Mouse (Mus musculus): ENCODE measurements around the gene Gm20458.
A peak's percentile ranks its signal among the peaks of the same experiment; 100 is the strongest.

Gene Gm20458

DNA sequence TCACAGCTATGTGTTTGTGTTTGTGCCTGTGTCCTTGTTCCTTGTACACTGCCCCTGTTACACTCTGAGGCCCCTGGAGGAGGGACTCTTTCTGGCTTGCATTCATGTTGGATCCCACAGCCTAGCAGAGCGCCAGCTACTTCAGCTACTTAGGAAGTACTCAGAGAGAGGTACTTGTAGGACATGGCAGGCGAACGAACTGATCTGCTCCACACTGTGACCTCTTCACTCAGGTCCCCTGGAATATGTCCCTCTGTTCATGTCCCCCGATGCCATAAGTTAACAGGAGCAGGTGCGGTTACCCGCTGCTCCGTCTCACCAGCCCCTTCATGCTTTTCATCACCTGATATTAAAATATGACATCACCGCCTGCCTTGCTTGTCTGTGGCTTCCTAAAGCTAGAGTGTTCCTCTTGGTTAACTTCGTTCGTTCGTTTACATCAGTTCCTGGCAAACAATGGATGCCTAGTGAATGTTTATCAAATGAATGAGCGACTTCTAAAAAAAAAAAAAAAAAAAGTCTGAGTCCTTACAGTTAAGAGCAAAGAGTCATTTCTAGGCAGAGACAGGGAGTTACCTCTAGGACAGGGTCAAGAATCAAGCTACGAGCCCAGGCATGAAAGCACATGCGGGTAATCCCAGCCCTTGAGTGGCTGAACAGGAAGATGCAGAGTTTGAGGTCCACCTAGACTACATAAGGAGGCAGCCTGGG lies 7.6 kb upstream of the Gm20458 start:
- no peak for DNase-seq (ENCODE audit: low read depth, low spot score)

DNA sequence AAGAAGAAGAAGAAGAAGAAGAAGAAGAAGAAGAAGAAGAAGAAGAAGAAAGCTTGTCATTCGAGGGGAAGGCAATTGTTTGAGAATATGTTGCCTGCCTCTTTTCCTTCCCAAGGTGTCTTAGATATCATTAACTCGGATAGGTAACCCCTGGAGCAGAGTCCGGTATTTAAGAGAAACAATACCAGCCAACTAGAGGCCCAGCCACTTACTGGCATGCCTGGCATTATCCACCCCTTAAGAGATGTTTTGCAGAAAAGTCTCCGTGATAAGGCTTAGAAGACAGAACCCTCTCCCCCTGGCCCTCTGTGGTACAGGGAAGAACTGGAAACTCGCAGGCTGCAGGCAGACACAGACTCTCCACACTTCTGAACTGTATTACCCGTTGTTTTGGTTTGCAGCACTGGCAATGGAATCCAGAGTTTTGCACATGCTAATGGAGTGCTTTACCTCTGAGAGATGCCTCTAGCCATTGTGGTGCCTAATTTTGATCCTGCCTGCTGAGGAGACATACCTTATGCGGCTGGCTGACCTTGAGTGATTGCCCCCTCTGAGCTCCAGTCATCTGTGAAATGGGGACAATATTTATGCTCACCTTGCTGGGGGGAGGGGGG lies 6.8 kb upstream of the Gm20458 start:
- DNase-seq (ENCODE audit: low read depth, low spot score): no peak

DNA sequence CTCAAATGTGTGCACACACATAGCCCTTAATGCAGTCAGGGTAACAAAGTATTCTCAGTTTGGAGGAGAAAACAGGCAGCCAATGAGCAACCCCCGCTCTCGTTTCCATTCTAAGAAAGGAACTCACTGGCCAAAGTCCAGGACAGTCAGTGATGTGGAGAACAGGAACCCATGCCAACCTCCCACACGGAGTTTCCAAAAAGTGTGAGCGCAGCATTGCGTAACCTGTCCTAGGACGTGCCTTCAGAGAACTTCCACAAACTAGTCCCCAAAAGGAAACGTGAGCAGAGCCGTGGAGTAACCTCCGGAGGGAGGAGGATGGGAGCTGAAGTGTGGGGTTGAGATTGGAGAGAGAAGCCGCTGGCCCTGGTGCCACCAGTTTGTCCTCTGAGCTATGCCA lies 5.9 kb upstream of the Gm20458 start:
- DNase-seq (ENCODE audit: low read depth, low spot score): peak; percentile 87

DNA sequence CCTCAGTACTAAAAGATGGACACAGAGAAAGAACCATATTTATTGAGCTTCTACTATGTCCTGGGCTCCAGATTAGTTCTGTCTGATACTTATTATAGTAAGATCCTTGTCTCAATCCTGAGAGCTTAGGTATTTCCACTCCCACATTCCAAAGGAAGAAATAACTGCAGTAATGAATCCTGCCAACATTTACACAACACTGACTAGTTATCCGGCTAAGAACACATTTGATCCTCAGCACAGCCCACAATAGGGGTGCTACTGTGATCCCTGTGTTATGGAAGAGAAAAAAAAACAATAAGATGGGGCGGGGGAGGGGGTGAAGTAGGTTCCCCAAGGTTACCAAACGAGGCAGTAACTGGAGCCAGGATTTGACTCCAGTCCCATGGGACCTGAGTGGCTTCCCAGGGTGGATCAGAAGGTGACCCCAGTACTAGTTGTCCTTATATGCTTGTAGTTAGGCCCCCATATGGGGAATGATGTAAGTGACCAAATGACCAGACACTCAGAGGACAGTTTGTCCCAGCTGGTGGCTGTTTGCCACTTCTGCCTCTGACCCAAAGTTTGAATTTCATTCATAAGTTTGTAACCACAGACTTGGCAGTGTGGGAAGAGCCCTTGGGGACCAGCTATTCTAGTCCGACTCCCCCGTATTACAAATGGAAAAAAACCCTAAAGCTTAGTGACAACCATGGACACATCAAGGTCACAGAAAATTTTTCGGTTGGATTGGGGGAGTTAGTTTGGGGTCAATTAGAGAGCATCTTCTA lies 5.2 kb upstream of the Gm20458 start:
- peak; percentile 79 for DNase-seq (ENCODE audit: low read depth, low spot score)

DNA sequence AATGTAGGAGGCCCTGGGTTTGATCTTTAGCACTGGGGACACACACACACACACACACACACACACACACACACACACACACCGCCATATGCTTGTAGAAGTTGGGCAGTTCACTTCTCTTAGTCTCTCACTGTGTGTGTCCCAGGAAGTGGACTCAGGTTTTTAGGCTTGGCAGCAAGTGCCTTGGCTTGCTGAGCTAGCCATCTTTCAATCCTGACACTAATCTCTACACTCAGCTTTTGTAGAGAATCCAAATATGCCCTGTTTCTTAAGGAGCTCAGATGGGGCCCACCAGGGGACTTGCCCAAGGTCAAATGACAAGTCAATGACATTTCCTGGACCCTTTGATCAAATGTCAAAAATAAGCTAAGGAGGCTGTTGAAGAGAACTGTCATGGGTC lies 4.4 kb upstream of the Gm20458 start:
- DNase-seq (ENCODE audit: low read depth, low spot score): no peak

DNA sequence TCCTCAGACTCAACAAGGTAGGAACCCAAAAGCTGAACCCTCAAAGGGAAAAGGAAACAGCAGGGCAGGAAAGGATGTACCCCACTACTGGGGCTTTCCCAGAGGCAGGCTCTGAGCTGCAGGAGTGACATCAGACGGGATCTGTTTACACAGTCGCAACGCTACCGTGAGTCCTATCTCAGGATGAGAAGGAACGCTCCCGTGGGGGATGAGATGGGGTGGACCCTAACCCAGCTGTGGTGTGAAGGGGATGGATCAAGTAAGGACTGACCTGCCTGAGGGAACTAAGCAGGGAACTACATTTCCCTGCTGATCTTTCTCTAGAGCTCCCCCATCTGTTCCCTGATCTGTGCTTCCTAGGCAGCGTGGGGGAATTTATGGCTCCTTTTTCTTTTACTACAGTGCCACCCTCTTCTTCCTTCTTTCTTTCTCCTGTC lies 3.9 kb upstream of the Gm20458 start, which contains the start of gene Sys1:
Gene Sys1 (plus strand): TSS at position 101 of the 437 bp plus-strand sequence.
- no peak for DNase-seq (ENCODE audit: low read depth, low spot score)

DNA sequence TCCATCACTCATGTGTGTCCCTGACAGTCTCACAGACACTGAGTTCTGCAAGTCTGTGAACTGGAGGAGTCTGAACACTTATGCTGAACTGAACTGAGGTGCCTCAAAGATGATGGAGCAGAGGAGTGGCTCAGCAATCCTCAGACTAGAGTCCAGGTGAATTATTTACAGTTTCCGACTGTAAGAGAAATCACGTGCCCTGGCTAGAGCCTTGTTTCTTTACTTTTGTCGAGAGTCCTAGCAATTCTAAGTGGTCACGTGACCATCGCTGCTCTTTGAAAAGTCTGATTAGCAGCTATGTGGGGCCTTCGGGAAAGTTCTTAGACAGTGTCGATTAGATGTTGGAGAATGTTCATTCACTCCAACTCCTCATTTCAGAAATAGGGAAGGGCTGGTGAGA lies 2.8 kb upstream of the Gm20458 start:
- no peak for DNase-seq (ENCODE audit: low read depth, low spot score)

DNA sequence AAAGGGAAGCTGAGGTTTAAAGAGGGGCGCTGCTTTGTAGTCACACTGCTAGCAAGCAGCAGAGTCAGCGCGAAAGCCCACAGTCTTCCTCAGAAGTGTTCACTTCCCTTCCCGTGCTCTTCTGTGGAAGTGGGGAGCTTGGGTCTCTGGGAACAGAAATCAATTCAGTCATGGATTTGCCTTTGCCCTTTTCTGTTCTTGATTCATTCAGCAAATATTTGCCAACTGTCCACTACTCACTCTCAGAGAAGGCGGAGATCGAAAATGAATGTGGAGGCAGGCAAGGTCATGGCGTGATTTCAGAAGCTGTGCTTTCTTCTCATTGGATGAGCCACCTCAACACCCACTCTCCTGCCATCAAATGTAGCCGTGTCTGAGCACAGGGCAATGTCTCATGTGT lies 2.2 kb upstream of the Gm20458 start:
- no peak for DNase-seq (ENCODE audit: low read depth, low spot score)

DNA sequence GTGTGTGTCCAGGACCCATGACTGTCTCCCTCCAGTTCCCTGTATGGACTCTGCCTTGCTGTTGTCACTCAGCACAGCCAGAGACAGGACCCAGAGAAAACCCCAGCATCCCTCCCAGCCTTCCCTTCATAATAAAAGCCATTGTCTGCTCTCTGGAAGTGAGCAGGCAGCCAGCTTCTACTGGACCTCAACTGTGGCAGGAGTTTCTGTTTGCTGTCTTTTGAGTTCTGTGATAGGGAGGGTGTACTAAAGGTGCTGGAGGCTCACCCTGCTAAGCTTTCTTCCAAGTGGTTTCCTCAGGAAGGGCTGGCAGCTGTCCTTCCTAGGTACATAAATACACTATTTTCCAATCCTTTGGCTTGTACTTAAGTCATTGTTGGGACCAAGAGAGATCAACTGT lies 4.4 kb downstream of the Gm20458 start:
- DNase-seq (ENCODE audit: low read depth, low spot score): no peak

DNA sequence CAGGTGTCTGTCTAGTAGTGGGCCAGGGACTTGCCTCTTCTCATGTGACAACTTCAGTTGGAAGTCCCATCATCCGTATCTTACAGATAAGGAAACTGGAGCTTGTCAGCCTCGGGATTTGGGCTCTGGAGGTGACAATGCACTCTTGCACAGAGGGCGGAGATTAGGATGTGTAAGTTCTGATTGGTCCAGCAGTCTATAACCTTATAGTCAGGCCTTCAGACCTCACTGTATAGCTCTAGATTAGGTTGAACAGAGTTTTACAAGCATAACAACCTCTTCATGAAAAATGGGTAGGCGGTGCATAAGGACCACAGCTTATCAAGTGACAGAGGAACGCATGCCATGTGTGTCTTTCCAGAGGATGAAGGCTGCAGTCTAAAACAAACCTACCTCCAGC lies 6.0 kb downstream of the Gm20458 start:
- DNase-seq (ENCODE audit: low read depth, low spot score): no peak

DNA sequence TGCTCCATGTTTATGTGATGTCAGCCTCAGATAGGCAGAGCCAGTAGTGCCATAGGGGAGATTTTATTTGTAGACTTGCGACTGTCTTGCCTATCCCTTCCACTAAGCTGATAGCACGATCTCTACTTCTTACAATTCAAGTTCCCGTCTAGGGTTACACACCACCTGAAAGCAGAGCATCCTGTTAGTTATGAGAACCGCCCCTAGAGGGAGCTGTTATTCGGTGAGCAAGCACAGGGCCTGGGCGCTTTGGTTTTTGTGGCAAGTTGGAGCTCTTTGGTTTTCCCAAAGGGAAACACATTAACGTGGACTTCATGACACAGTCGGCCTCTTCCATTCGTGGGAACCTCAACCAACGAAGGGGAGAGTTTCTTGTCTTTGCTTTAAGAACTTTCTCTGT lies 9.5 kb downstream of the Gm20458 start:
- DNase-seq (ENCODE audit: low read depth, low spot score): no peak

DNA sequence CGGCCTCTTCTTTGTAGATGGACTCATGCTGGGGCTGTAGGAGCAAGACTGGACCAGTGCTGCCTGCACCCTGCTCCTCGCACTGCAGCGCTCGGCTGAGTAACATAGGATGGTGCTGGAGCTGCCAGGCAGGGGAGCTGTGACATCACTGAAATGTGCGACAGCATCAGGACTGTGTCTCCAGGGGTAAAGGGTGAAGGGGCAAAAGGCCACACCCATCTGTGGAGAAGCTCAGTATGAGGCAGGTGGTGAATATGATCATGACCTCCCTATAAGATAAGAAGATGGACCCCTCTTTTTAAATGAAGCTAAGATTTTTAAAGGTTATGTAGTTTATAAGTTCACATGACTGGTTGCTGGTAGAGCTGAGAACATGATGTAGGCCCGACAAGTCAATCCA lies 12.9 kb downstream of the Gm20458 start, which contains the start of gene Trp53tg5:
Gene Trp53tg5 (minus strand): TSS at position 101 of the 400 bp plus-strand sequence.
- DNase-seq (ENCODE audit: low read depth, low spot score): no peak

DNA sequence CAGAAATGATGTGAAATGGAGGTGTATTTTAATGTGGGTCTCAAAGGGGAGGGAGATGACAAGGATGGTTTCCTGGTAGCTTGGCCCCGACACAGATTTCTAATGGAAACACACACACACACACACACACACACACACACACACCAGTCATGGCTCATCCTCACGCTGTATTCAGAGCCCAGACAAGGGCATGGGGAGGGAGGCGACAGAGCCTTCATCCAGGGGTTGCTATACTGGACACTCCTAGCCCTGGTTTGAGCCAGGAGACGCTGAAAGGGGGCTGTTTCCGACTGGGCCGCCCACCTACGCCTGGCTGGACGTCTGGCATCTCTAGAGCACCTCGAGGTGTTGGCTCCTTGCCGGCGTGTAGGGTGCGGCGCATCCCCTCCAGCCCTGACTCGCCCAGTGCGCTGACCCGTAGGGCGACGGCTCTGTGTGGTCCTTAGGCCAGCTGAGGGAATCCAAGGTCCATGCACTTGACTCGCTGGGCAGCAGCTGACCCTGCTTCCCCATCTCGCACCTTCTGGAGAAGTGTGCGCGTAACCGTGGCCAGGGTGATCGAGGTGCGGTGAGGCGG lies 25.0 kb downstream of the Gm20458 start, which contains the start of gene Dbndd2:
Gene Dbndd2 (plus strand): TSS at position 426 of the 577 bp plus-strand sequence.
- no peak for DNase-seq (ENCODE audit: low read depth, low spot score)

DNA sequence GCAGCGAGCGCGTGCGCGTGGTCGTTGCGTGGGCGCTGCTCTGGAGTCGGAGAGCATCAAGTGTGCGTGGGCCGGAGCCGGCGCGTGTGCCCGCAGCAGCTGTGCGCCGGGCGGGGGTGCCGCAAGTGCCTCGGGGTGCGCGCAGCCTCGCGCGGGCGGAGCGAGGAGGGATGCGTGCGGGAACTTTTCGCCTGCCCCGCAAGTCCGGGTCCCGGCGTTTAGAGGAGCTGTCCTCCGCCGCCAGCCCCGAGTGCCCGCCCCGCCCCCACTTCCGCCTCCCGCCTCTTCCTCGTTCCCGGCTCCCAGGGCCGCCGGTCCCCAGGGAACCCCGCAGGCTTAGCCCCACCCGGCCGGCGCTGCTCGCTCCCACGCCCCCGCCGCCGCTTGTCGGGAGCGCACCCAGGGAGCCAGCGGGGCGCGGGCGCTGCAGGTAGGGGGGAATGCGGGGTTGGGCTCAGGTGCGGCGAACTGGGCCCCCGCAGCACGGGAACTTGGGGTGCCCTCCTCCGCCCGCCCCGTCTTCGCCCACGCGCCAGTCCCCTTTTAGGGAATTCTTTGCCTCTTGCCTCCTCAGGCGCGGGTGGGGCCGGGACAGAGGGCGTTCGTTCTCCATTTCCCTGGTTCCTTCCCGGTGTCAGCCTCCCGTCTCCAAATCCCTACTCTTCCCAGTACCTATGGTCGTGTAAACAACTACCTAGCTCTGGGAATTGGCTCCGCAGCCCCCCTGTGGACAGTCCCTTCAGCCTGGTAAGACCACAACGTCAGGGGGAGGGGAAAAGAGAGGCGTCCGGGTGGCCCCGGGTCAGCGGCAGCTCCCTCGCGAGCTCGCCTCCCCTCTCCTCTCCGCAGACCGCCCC lies 25.7 kb downstream of the Gm20458 start:
- DNase-seq (ENCODE audit: low read depth, low spot score): peak; percentile 54

DNA sequence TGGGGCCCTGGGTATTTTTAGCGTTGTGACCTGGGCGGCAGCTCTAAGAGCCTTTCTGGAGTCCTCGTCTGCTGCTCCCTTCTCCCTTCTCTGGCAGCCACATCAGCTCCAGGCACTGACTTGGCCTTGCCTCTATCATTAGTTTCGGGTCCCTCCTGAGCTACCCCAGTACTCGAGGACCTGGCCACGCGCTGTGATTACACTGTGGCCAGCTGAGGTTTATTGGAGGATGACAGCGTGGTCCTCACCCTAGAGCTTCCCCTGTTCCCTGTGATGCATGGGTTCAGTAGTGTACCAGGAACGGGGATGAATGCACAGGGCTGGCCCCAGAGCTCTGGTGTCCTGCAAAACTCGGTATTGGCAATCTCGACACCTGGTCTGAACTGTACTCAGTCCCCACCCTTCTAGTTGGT lies 26.4 kb downstream of the Gm20458 start:
- no peak for DNase-seq (ENCODE audit: low read depth, low spot score)

DNA sequence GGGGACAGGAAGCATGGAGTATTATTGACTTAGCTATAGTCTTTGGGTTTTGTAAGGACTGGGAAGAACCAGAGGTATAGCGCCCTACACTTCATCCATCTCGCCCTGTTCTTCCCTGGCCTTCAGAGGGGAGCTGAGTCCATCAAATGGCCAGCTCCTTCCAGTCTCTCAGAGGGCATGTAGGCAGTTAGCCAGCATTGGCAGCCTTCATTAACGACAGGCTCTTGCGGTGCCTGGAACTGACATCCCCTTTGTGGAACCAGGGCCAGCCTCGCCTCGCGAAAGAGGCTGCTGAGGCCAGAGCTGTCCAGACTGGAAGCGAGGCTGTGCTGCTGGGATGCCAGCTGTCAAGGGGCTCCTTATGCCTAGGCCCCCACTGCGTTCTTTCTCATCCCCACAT lies 27.0 kb downstream of the Gm20458 start:
- DNase-seq (ENCODE audit: low read depth, low spot score): no peak

DNA sequence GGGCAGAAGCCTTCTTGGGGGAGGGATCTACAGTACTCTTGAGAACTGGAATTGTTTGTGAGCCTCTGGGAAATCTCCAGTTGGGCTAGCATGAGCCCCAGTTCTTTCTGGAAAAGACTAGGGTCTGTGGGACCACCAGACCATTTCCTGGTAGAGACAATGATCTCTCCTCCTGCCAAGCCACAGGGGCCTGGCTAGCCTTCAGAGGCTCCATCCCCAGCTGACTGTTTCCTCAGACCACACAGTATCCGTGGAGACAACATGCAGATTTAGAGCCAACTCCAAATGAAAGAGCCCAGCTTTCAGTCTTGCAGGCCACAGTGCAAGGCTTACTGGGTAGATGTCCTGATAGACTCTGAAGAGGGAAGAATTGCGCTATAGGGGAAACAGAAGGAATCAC lies 33.4 kb downstream of the Gm20458 start:
- DNase-seq (ENCODE audit: low read depth, low spot score): no peak

DNA sequence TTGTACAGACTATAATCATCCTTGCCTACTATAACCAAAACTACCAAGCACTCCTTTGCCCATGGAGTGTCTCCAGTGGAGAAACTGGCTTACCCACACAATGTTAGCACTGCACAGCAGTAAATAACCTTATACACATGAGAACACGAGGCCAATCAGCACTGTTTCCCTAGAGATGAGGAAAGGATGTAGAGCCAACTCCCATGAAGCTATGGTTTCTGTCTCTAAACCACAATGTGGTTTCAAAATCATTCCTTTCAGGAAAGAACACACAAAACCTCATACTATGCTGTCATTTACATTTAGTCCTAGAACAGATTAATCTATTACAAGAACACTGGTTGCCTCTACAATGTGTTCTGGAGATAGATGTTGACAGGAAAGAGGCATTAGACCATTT lies 35.6 kb downstream of the Gm20458 start:
- no peak for DNase-seq (ENCODE audit: low read depth, low spot score)

DNA sequence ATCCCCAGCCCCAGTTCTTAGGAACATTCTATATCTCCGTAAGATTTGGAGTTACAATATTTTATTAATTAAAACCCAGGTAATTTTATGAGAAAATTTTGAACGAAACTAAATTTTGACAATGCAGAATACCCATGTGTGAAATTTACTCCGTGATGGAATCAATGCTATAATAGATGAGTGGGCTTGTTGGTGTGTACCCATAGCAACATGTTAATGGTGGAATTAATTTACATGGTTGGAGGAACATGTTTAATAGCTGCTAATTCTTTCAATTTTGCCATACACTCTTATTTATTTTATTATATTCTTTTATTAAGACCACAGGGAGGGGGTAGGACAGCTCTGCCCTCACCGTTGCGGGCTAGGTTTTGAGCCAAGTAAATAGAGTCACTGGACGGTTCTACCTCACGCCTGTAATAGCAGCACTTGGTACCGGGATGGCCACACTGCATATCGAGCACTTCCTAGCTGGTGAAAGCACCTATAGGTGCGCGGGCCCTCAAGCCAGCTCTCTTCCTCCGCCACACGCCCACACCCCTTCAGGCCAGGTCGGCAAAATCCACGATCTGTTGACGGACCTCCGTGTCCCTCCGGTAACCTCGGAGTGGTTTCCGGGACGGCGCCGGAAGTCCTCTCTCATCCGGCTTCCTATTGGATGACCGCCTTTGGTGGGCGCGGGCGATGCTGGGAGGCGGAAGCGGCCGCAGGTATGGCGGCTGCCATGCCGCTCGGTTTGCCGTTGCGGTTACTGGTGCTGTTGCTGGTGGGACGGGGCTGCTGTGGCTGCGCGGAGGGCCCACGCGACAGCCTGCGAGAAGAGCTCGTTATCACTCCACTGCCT lies 36.3 kb downstream of the Gm20458 start, which contains the start of gene Pigt:
Gene Pigt (plus strand): TSS at position 674 of the 844 bp plus-strand sequence.
- DNase-seq (ENCODE audit: low read depth, low spot score): peak; percentile 80

DNA sequence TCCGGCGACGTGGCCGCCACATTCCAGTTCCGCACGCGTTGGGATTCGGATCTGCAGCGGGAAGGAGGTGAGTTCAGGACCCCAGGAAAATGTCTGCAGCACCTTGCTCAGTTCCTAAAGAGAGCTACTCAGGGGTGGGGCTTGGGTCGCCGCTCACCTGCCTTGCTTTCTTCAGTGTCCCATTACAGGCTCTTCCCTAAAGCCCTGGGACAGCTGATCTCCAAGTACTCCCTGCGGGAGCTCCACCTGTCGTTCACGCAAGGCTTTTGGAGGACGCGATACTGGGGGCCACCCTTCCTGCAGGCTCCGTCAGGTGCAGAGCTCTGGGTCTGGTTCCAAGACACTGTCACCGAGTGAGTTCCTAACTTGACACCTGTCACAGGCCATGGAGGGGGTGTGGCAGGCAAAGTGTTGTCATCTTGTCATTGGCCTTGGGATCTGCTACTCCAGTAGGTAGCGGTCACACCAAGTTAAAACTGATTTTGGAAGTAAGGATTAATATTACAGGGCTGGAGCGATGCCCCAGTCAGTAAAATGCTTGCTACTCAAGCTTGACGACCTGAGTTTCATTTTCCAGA lies 37.0 kb downstream of the Gm20458 start:
- no peak for DNase-seq (ENCODE audit: low read depth, low spot score)
